ENCODE assay signal across 9 mouse cellular contexts in genomic region chr11:11897645-11898357, GRCm38 (mm10). TPM values are rescaled to one million over a fixed set of nuclear protein-coding genes. Genes with fewer than 3 reads are reported as not detected.
DNase-seq lines count a peak whose midpoint lies in the region; ATAC-seq and TF ChIP-seq lines count a peak whose summit lies in the region.
"Had no signal": no experiment of that assay in that cellular context is flagged by ENCODE, and none has a peak within 500 bp of the region (broad histone marks: within the 10 kb centered on the region; RNA-seq: fewer than 3 reads in every experiment).

Gene Ddc, minus strand, starts transcription at chr11:11898144.

- H3K4me2 ChIP-seq in intestine, postnatal 0 days (replicated peaks; ENCODE audit: low read depth), result peak within 1 kb of the TSS; percentile 60
- H3K4me2 ChIP-seq in lung, postnatal 0 days (replicated peaks; ENCODE audit: low read depth, low read length), result no peak within 1 kb of the TSS
- H3K4me2 ChIP-seq in forebrain, postnatal 0 days (ENCODE audit: low read depth), result no peak within 1 kb of the TSS
- H3K4me2 ChIP-seq: neural tube, embryonic 12.5 days had no signal

- no peaks in the 10 kb centered on the region for H3K36me3 ChIP-seq in intestine, postnatal 0 days (ENCODE audit: control insufficient read depth, insufficient read depth)
- H3K36me3 ChIP-seq in lung, postnatal 0 days (ENCODE audit: insufficient read depth, low read length), result no peaks in the 10 kb centered on the region
- no peaks in the 10 kb centered on the region for H3K36me3 ChIP-seq in forebrain, postnatal 0 days (ENCODE audit: insufficient read depth)
- H3K36me3 ChIP-seq: neural tube, embryonic 12.5 days had no signal

- TF ChIP-seq CTCF in intestine, postnatal 0 days (IDR thresholded peaks at IDR 0.05; ENCODE audit: low read depth), result no peak
- TF ChIP-seq CTCF in lung, postnatal 0 days (IDR thresholded peaks at IDR 0.05), result no peak
- no peak for TF ChIP-seq CTCF in forebrain, postnatal 0 days (IDR thresholded peaks at IDR 0.05; ENCODE audit: low read depth)

- 46% methylated on average over 12 of the region's 12 CpGs for WGBS in intestine, postnatal 0 days
- WGBS in lung, postnatal 0 days, result 62% methylated on average over 12 of the region's 12 CpGs
- WGBS in forebrain, postnatal 0 days, result 80% methylated on average over 12 of the region's 12 CpGs

- peak; percentile 88 for ATAC-seq in intestine, postnatal 0 days
- ATAC-seq in lung, postnatal 0 days, result peak; percentile 53
- no peak for ATAC-seq in forebrain, postnatal 0 days

- peaks cover 11% of the 10 kb centered on the region for H3K4me1 ChIP-seq in intestine, postnatal 0 days (replicated peaks; ENCODE audit: control insufficient read depth, insufficient read depth, low read length)
- peaks cover 6% of the 10 kb centered on the region; the same call in 1 of the 2 replicates for H3K4me1 ChIP-seq in lung, postnatal 0 days (ENCODE audit: insufficient read depth, low read depth, low read length)
- H3K4me1 ChIP-seq in forebrain, postnatal 0 days (ENCODE audit: insufficient read depth), result no peaks in the 10 kb centered on the region
- H3K4me1 ChIP-seq: neural tube, embryonic 12.5 days had no signal

- peak within 1 kb of the TSS; percentile 17 for H3K4me3 ChIP-seq in intestine, postnatal 0 days (ENCODE audit: low read depth, low read length)
- H3K4me3 ChIP-seq in lung, postnatal 0 days (ENCODE audit: low read depth, low read length), result no peak within 1 kb of the TSS
- H3K4me3 ChIP-seq in forebrain, postnatal 0 days (ENCODE audit: low read depth, low read length), result no peak within 1 kb of the TSS
- H3K4me3 ChIP-seq: gastrocnemius, adult 2 months; neural tube, embryonic 12.5 days had no signal

- TF ChIP-seq EP300 in lung, postnatal 0 days (IDR thresholded peaks at IDR 0.05), result no peak

- DNase-seq in adrenal gland, adult 2 months, result no peak
- no peak for DNase-seq in adrenal gland, postnatal 14 days
- peak; percentile 60 for DNase-seq in lung, postnatal 0 days (ENCODE audit: low spot score)
- no peak for DNase-seq in forebrain, postnatal 0 days
- DNase-seq in ovary, adult 18-20 months (ENCODE audit: low spot score), result no peak
- DNase-seq in spleen, postnatal 10 days (ENCODE audit: low spot score in 2 of 2), result no peak
- DNase-seq: gastrocnemius, adult 2 months had no signal

- peak within 1 kb of the TSS; percentile 74 for H3K27ac ChIP-seq in intestine, postnatal 0 days (ENCODE audit: low read depth, low read length)
- H3K27ac ChIP-seq in lung, postnatal 0 days (ENCODE audit: low read length), result no peak within 1 kb of the TSS
- H3K27ac ChIP-seq in forebrain, postnatal 0 days (ENCODE audit: low read depth, low read length), result no peak within 1 kb of the TSS
- H3K27ac ChIP-seq: gastrocnemius, adult 2 months; neural tube, embryonic 12.5 days had no signal

- no peaks in the 10 kb centered on the region for H3K9me3 ChIP-seq in intestine, postnatal 0 days (ENCODE audit: control insufficient read depth)
- H3K9me3 ChIP-seq in lung, postnatal 0 days (ENCODE audit: low read length), result no peaks in the 10 kb centered on the region
- H3K9me3 ChIP-seq in forebrain, postnatal 0 days (ENCODE audit: low read length), result no peaks in the 10 kb centered on the region
- H3K9me3 ChIP-seq: neural tube, embryonic 12.5 days had no signal

- H3K9ac ChIP-seq in intestine, postnatal 0 days (ENCODE audit: low read depth, low read length), result no peak within 1 kb of the TSS
- H3K9ac ChIP-seq in lung, postnatal 0 days (replicated peaks; ENCODE audit: low read depth), result no peak within 1 kb of the TSS
- H3K9ac ChIP-seq in forebrain, postnatal 0 days, result no peak within 1 kb of the TSS
- H3K9ac ChIP-seq: neural tube, embryonic 12.5 days had no signal

- H3K27me3 ChIP-seq in intestine, postnatal 0 days (replicated peaks; ENCODE audit: control insufficient read depth, insufficient read depth, low read length), result no peaks in the 10 kb centered on the region
- H3K27me3 ChIP-seq in lung, postnatal 0 days (replicated peaks; ENCODE audit: insufficient read depth, low read length), result no peaks in the 10 kb centered on the region
- H3K27me3 ChIP-seq in forebrain, postnatal 0 days (ENCODE audit: insufficient read depth, low read length), result no peaks in the 10 kb centered on the region
- H3K27me3 ChIP-seq: neural tube, embryonic 12.5 days had no signal

RNA-seq across cellular contexts. Expression of gene Ddc, which starts in this region (rescaled TPM):
- 10 to 100 TPM; 46.1 to 86.5 TPM for total RNA-seq in adrenal gland, adult 2 months (2021)
- 11.0 and 13.5 TPM in 2 replicates for polyA plus RNA-seq in adrenal gland, adult 2 months (2012; rRNA removed)
- 66.4 and 68.7 TPM in 2 replicates for total RNA-seq in adrenal gland, postnatal 14 days (2021)
- polyA plus RNA-seq in intestine, postnatal 0 days (2015; fragmentation: Nextera tagmentation; extraction: Ambion mirVana), result 19.2 and 20.9 TPM in 2 replicates
- 12.4 and 17.6 TPM in 2 replicates for polyA plus RNA-seq in lung, postnatal 0 days (2015; fragmentation: Nextera tagmentation; extraction: Ambion mirVana)
- 7.2 and 13.6 TPM in 2 replicates for total RNA-seq in forebrain, postnatal 0 days (2014; rRNA removed)
- 5.6 and 8.6 TPM in 2 replicates for polyA plus RNA-seq in forebrain, postnatal 0 days (2015; fragmentation: Nextera tagmentation; extraction: Ambion mirVana)
